Mouse (Mus musculus): Measurements from ENCODE around the gene Tctn1.

GRCm38 (mm10) chr5:122291149-122291548 lies 26.9 kb upstream of the Tctn1 start:
- TF ChIP-seq CTCF (IDR thresholded peaks at IDR 0.05; ENCODE audit: low read depth) (no peak), EP300 (IDR thresholded peaks at IDR 0.05; ENCODE audit: low read depth) (no peak)
